Mouse (Mus musculus): Measurements from ENCODE around the gene Fuz. TPM values are rescaled to one million over a fixed set of nuclear protein-coding genes. Genes with fewer than 3 reads are reported as not detected.

The Fuz gene
- total and polyA plus RNA-seq, 2 experiments from 2014 or later, result 10.0 to 50.8 TPM

DNA sequence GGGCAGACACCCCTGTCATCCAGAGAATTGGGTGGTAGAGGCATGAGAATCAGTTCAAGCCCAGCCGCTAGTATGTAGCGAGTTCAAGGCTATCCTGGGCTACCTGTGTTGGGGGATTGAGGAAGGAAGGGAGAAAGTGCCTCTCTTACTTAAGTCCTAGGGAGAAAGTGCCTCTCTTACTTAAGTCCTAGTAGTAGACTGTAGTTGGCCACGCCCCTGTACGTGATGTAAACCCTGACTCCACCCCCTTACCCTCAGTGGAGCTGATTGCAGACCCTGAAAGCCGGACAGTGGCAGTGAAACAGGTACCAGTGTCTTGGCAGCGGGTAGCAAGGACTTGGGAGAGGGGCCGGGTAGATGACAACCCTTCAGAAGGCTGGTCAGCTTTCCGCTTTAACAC lies 38.0 kb upstream of the Fuz start:
- peaks cover 18% of the 10 kb centered on the region for H3K36me3 ChIP-seq (replicated peaks; ENCODE audit: control insufficient read depth, insufficient read depth, low read length)
- no peaks in the 10 kb centered on the region for H3K9me3 ChIP-seq (replicated peaks; ENCODE audit: control insufficient read depth, low read length)
- 29% methylated on average over 8 of the region's 8 CpGs for WGBS
- TF ChIP-seq EP300 (IDR thresholded peaks at IDR 0.05; ENCODE audit: low read depth), result no peak
- no peak for TF ChIP-seq CTCF (IDR thresholded peaks at IDR 0.05; ENCODE audit: low read depth)
- H3K27me3 ChIP-seq (ENCODE audit: control insufficient read depth, insufficient read depth, low read length), result no peaks in the 10 kb centered on the region
- peak overlapping the region; percentile 84 for H3K27ac ChIP-seq (ENCODE audit: low read depth)
- peaks cover 24% of the 10 kb centered on the region for H3K4me1 ChIP-seq (ENCODE audit: control insufficient read depth, insufficient read depth)
- peak overlapping the region; percentile 95 for H3K4me2 ChIP-seq (ENCODE audit: low read depth, low read length)
- no peak for ATAC-seq (ENCODE audit: insufficient read depth, low read depth)
- DNase-seq (ENCODE audit: low spot score), result no peak
- H3K9ac ChIP-seq (replicated peaks; ENCODE audit: low read depth, low read length), result peak overlapping the region; percentile 74
- H3K4me3 ChIP-seq (ENCODE audit: low read depth, low read length), result peak overlapping the region; percentile 84

DNA sequence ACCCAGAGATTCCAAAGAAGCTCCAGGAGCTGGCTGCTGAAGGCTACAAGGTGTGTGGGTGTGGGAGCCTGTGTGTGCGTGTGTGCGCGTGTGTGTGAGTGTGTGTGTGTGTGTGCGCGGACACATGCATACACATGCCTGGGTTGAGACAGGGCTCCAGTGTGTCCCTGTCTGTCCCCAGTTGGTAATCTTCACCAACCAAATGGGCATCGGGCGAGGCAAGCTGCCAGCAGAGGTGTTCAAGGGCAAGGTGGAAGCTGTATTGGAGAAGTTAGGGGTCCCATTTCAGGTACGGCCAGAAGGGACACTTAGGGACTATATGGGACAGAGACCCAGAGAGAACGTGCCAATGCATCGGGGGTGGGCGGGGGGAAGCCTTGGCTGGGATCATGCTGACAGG lies 36.0 kb upstream of the Fuz start:
- 86% methylated on average over 11 of the region's 11 CpGs for WGBS
- Histone ChIP-seq H3K4me2 (ENCODE audit: low read depth, low read length) (no peak overlapping the region), H3K9ac (replicated peaks; ENCODE audit: low read depth, low read length) (no peak overlapping the region), H3K9me3 (replicated peaks; ENCODE audit: control insufficient read depth, low read length) (no peaks in the 10 kb centered on the region), H3K4me3 (ENCODE audit: low read depth, low read length) (no peak overlapping the region), H3K27me3 (ENCODE audit: control insufficient read depth, insufficient read depth, low read length) (no peaks in the 10 kb centered on the region), H3K4me1 (ENCODE audit: control insufficient read depth, insufficient read depth) (peaks cover 25% of the 10 kb centered on the region), H3K36me3 (replicated peaks; ENCODE audit: control insufficient read depth, insufficient read depth, low read length) (peaks cover 35% of the 10 kb centered on the region), H3K27ac (ENCODE audit: low read depth) (no peak overlapping the region)
- no peak for DNase-seq (ENCODE audit: low spot score)
- no peak for TF ChIP-seq EP300 (IDR thresholded peaks at IDR 0.05; ENCODE audit: low read depth)
- no peak for TF ChIP-seq CTCF (IDR thresholded peaks at IDR 0.05; ENCODE audit: low read depth)
- ATAC-seq (ENCODE audit: insufficient read depth, low read depth), result no peak

DNA sequence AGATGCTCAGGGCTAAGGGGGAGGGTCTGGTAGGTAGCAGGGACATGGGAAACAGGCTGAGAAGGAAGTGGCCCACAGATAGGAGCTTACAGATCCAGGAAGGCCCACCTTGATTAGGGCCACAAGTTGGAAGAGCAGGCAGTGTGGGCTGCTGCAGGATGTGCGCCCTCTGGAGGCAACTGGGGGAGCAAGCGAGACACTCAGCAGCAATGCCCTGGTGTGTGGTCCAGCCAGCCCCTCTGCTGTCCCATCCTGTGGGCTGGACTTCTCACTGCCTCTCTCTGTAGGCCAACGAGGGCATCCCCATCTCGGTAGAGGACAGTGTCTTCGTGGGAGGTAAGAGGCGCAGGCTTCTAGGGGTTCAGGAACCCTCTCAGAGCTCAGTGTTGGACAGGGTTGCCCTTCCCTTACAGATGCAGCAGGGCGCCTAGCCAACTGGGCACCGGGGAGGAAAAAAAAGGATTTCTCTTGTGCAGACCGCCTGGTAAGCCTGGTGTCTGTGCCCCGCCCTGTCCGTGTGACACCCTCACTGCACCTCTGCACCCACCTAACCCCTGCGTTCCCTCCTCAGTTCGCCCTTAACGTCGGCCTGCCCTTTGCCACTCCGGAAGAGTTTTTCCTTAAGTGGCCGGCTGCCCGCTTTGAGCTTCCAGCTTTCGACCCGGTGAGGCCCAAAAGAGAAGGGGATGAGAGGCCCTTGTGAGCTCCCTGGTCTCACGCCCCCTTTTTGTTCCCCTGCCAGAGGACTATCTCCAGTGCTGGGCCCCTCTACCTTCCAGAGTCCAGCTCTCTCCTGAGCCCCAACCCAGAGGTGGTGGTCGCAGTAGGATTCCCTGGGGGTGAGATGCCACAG lies 35.1 kb upstream of the Fuz start:
- H3K27ac ChIP-seq (ENCODE audit: low read depth), result 0 out of 2 replicates have a peak overlapping the region, but pooled peaks have one; percentile 8
- 62% methylated on average over 19 of the region's 22 CpGs for WGBS
- no peaks in the 10 kb centered on the region for H3K27me3 ChIP-seq (ENCODE audit: control insufficient read depth, insufficient read depth, low read length)
- peaks cover 41% of the 10 kb centered on the region for H3K36me3 ChIP-seq (replicated peaks; ENCODE audit: control insufficient read depth, insufficient read depth, low read length)
- H3K4me2 ChIP-seq (ENCODE audit: low read depth, low read length), result no peak overlapping the region
- H3K4me3 ChIP-seq (ENCODE audit: low read depth, low read length), result no peak overlapping the region
- TF ChIP-seq EP300 (IDR thresholded peaks at IDR 0.05; ENCODE audit: low read depth) (no peak), CTCF (IDR thresholded peaks at IDR 0.05; ENCODE audit: low read depth) (peak; percentile 84)
- H3K9ac ChIP-seq (replicated peaks; ENCODE audit: low read depth, low read length), result no peak overlapping the region
- H3K4me1 ChIP-seq (ENCODE audit: control insufficient read depth, insufficient read depth), result peaks cover 28% of the 10 kb centered on the region
- ATAC-seq (ENCODE audit: insufficient read depth, low read depth) (peak; percentile 43), DNase-seq (ENCODE audit: low spot score) (peak; percentile 51)
- H3K9me3 ChIP-seq (replicated peaks; ENCODE audit: control insufficient read depth, low read length), result no peaks in the 10 kb centered on the region

- Histone ChIP-seq H3K4me1 (ENCODE audit: control insufficient read depth, insufficient read depth) (peaks cover 32% of the 10 kb centered on the region), H3K4me3 (ENCODE audit: low read depth, low read length) (no peak overlapping the region), H3K27ac (ENCODE audit: low read depth) (0 out of 2 replicates have a peak overlapping the region, but pooled peaks have one; percentile 8), H3K36me3 (replicated peaks; ENCODE audit: control insufficient read depth, insufficient read depth, low read length) (peaks cover 41% of the 10 kb centered on the region), H3K9me3 (replicated peaks; ENCODE audit: control insufficient read depth, low read length) (no peaks in the 10 kb centered on the region), H3K9ac (replicated peaks; ENCODE audit: low read depth, low read length) (no peak overlapping the region), H3K4me2 (ENCODE audit: low read depth, low read length) (no peak overlapping the region), H3K27me3 (ENCODE audit: control insufficient read depth, insufficient read depth, low read length) (no peaks in the 10 kb centered on the region)
- no peak for ATAC-seq (ENCODE audit: insufficient read depth, low read depth)
- TF ChIP-seq EP300 (IDR thresholded peaks at IDR 0.05; ENCODE audit: low read depth) (no peak), CTCF (IDR thresholded peaks at IDR 0.05; ENCODE audit: low read depth) (no peak)
- 79% methylated on average over 14 of the region's 14 CpGs for WGBS
- DNase-seq (ENCODE audit: low spot score), result no peak
Measured at GRCm38 (mm10) chr7:44861429-44861816, 34.5 kb upstream of the Fuz start.

DNA sequence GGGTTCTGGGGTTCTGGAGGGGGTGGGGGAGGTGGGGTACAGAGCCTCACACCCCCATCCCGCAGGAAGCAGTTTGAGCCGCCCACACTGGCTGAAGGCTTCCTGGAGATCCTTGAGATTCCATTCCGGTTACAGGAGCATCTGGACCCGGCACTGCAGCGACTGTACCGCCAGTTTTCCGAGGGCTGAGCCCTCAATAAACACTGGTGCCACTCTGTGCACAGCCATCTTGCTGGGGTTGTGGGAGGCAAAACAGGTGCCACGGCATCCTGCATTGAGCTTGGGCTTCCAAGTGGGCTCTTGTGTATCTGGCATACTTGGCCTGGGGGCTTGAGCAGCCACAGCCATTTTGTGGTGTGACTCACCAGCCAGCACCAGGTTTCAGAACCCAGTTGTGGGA lies 33.4 kb upstream of the Fuz start:
- Histone ChIP-seq H3K4me3 (ENCODE audit: low read depth, low read length) (no peak overlapping the region), H3K4me2 (ENCODE audit: low read depth, low read length) (no peak overlapping the region), H3K4me1 (ENCODE audit: control insufficient read depth, insufficient read depth) (peaks cover 38% of the 10 kb centered on the region), H3K36me3 (replicated peaks; ENCODE audit: control insufficient read depth, insufficient read depth, low read length) (peaks cover 41% of the 10 kb centered on the region), H3K27me3 (ENCODE audit: control insufficient read depth, insufficient read depth, low read length) (no peaks in the 10 kb centered on the region), H3K9ac (replicated peaks; ENCODE audit: low read depth, low read length) (no peak overlapping the region), H3K9me3 (replicated peaks; ENCODE audit: control insufficient read depth, low read length) (no peaks in the 10 kb centered on the region), H3K27ac (ENCODE audit: low read depth) (no peak overlapping the region)
- WGBS, result 73% methylated on average over 8 of the region's 8 CpGs
- no peak for ATAC-seq (ENCODE audit: insufficient read depth, low read depth)
- no peak for DNase-seq (ENCODE audit: low spot score)
- no peak for TF ChIP-seq CTCF (IDR thresholded peaks at IDR 0.05; ENCODE audit: low read depth)
- no peak for TF ChIP-seq EP300 (IDR thresholded peaks at IDR 0.05; ENCODE audit: low read depth)

All from heart, postnatal 0 days (tissue).